Mouse (Mus musculus): ENCODE results near the gene Ism1. TPM values are rescaled to one million over a fixed set of nuclear protein-coding genes. Genes with fewer than 3 reads are reported as not detected.

The Ism1 gene
- polyA plus RNA-seq, 2 experiments: 11.3 to 12.8 TPM

- peaks cover 15% of the 10 kb centered on the region for H3K4me1 ChIP-seq (ENCODE audit: control insufficient read depth, insufficient read depth, low read length)
- H3K4me3 ChIP-seq (replicated peaks; ENCODE audit: low read length): peak overlapping the region; percentile 96
- WGBS: under 1% methylated on average over 50 of the region's 52 CpGs
- H3K27ac ChIP-seq (replicated peaks; ENCODE audit: low read depth, low read length): peak overlapping the region; percentile 90
- H3K9me3 ChIP-seq (ENCODE audit: control insufficient read depth, low read length): no peaks in the 10 kb centered on the region
- H3K9ac ChIP-seq (ENCODE audit: low read depth, low read length, severe bottlenecking): peak overlapping the region; percentile 90
- TF ChIP-seq POLR2A (IDR thresholded peaks at IDR 0.05; ENCODE audit: borderline replicate concordance, extremely low read depth, insufficient read depth, insufficient read length): peak; percentile 88; the same call in 1 of the 2 replicates
- peak overlapping the region; percentile 97 for H3K4me2 ChIP-seq (replicated peaks; ENCODE audit: low read depth, low read length, severe bottlenecking)
- peak; percentile 58 for ATAC-seq (ENCODE audit: low FRiP score, low read depth)
- H3K27me3 ChIP-seq (ENCODE audit: control insufficient read depth, insufficient read depth, low read length): no peaks in the 10 kb centered on the region
- H3K36me3 ChIP-seq (ENCODE audit: control insufficient read depth, insufficient read depth, low read length): no peaks in the 10 kb centered on the region
- peak; percentile 73 for DNase-seq (ENCODE audit: low spot score)
Observed at GRCm38 (mm10) chr2:139677065-139677762, 764 bp upstream of the Ism1 start.

DNA sequence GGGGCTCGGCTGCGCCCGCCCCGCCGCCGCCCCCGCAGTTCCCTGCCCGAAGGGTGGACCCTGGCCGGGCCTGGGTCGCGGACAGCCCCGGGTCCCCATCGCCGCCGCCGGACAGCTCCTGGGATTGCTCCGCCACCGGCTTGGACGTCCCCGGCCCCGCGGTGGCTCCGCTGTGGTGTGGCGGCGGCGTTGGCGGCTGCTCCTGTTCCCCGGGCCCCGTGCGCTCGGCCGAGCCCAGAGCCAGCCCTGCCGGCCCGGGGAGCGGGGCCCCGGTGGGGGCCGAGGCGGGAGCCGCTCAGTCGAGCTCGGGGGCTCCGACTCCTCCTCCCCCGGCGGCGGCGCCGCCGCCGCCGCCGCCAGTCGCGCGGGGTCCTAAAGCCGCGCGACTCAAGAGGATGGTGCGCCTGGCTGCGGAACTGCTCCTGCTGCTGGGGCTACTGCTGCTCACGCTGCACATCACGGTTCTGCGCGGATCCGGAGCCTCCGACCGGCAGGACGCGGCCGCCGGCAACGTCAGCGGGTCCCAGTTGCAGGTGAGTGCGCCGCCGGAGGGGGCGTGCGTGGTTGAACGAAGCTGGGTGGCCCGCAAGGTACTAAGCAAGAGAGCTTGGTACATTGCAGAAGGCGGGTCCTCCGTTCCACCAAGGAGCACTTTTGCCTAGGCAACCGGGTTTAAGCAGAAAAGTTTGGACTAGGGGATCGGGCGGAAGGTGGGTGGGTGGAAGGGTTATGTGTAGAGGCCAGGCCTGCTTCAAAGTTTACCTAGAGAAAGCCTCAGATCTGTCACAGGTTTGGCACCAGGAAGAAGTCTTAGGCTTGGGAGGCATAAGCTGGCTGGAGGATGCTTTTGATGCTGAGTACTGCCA is 530 bp downstream of the Ism1 start:
- Histone ChIP-seq H3K27ac (replicated peaks; ENCODE audit: low read depth, low read length) (peak overlapping the region; percentile 90), H3K9ac (ENCODE audit: low read depth, low read length, severe bottlenecking) (peak overlapping the region; percentile 90), H3K36me3 (ENCODE audit: control insufficient read depth, insufficient read depth, low read length) (no peaks in the 10 kb centered on the region), H3K27me3 (ENCODE audit: control insufficient read depth, insufficient read depth, low read length) (no peaks in the 10 kb centered on the region), H3K4me2 (replicated peaks; ENCODE audit: low read depth, low read length, severe bottlenecking) (peak overlapping the region; percentile 97), H3K9me3 (ENCODE audit: control insufficient read depth, low read length) (no peaks in the 10 kb centered on the region), H3K4me1 (ENCODE audit: control insufficient read depth, insufficient read depth, low read length) (peaks cover 15% of the 10 kb centered on the region), H3K4me3 (replicated peaks; ENCODE audit: low read length) (peak overlapping the region; percentile 96)
- ATAC-seq (ENCODE audit: low FRiP score, low read depth) (peak; percentile 85), DNase-seq (ENCODE audit: low spot score) (peak; percentile 78)
- under 1% methylated on average over 57 of the region's 84 CpGs for WGBS
- TF ChIP-seq POLR2A (IDR thresholded peaks at IDR 0.05; ENCODE audit: borderline replicate concordance, extremely low read depth, insufficient read depth, insufficient read length): no peak

DNA sequence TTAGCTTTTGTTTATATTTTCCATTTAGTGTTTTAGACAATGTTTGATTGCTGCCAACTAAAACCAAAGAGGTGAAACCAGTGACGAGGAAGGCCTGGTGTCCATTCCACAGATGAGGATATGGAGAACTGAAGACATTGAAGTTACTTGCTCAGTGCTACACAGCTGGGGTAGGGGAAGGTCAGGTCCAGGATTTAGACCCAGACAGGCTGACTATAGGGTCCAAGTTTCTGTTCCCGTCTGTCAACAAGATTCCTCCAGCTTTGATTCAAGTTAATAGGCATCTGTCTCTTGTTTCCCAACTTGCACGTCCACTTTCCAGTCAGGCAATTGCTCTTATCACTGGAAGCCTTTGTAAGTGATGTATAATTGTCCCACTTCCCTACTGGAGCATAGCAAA is 4.6 kb downstream of the Ism1 start:
- H3K27ac ChIP-seq (replicated peaks; ENCODE audit: low read depth, low read length): no peak overlapping the region
- H3K4me3 ChIP-seq (replicated peaks; ENCODE audit: low read length): no peak overlapping the region
- no peaks in the 10 kb centered on the region for H3K9me3 ChIP-seq (ENCODE audit: control insufficient read depth, low read length)
- H3K4me2 ChIP-seq (replicated peaks; ENCODE audit: low read depth, low read length, severe bottlenecking): no peak overlapping the region
- H3K27me3 ChIP-seq (ENCODE audit: control insufficient read depth, insufficient read depth, low read length): no peaks in the 10 kb centered on the region
- no peak for TF ChIP-seq POLR2A (IDR thresholded peaks at IDR 0.05; ENCODE audit: borderline replicate concordance, extremely low read depth, insufficient read depth, insufficient read length)
- 47% methylated on average over 3 of the region's 3 CpGs for WGBS
- no peaks in the 10 kb centered on the region for H3K36me3 ChIP-seq (ENCODE audit: control insufficient read depth, insufficient read depth, low read length)
- no peak overlapping the region for H3K9ac ChIP-seq (ENCODE audit: low read depth, low read length, severe bottlenecking)
- DNase-seq (ENCODE audit: low spot score) (no peak), ATAC-seq (ENCODE audit: low FRiP score, low read depth) (no peak)
- H3K4me1 ChIP-seq (ENCODE audit: control insufficient read depth, insufficient read depth, low read length): peaks cover 8% of the 10 kb centered on the region

DNA sequence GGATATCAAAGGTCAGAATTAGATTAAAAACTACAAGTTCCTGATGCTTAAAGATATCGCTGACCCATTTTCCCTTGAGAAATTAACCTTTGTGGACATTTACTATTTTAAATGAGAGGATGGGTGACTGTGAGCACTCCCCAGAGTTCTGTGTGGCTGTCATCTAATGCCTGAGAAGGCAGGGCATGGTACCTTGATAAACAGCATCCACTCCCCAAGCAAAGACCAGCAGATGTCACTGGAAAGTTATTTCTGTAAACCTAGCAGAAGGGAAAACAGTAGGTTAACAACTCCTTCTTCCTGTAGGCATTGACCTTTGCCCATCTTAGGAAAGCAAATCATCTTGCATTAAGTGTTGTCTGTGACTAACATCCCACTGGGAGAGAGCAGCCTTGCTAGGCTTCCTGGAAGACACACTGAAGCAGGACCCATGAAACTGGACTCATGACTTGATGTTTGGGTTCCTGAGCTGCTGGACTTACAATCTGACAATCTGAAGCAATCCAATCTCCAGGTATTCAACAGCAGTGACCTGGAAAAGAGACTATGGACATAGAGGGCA is 11.5 kb downstream of the Ism1 start:
- no peak for TF ChIP-seq POLR2A (IDR thresholded peaks at IDR 0.05; ENCODE audit: borderline replicate concordance, extremely low read depth, insufficient read depth, insufficient read length)
- Histone ChIP-seq H3K36me3 (ENCODE audit: control insufficient read depth, insufficient read depth, low read length) (no peaks in the 10 kb centered on the region), H3K27ac (replicated peaks; ENCODE audit: low read depth, low read length) (no peak overlapping the region), H3K4me2 (replicated peaks; ENCODE audit: low read depth, low read length, severe bottlenecking) (no peak overlapping the region), H3K9ac (ENCODE audit: low read depth, low read length, severe bottlenecking) (no peak overlapping the region), H3K4me1 (ENCODE audit: control insufficient read depth, insufficient read depth, low read length) (no peaks in the 10 kb centered on the region), H3K4me3 (replicated peaks; ENCODE audit: low read length) (no peak overlapping the region), H3K27me3 (ENCODE audit: control insufficient read depth, insufficient read depth, low read length) (no peaks in the 10 kb centered on the region), H3K9me3 (ENCODE audit: control insufficient read depth, low read length) (no peaks in the 10 kb centered on the region)
- DNase-seq (ENCODE audit: low spot score) (no peak), ATAC-seq (ENCODE audit: low FRiP score, low read depth) (no peak)
- 98% methylated on average over 1 of the region's 1 CpGs for WGBS

DNA sequence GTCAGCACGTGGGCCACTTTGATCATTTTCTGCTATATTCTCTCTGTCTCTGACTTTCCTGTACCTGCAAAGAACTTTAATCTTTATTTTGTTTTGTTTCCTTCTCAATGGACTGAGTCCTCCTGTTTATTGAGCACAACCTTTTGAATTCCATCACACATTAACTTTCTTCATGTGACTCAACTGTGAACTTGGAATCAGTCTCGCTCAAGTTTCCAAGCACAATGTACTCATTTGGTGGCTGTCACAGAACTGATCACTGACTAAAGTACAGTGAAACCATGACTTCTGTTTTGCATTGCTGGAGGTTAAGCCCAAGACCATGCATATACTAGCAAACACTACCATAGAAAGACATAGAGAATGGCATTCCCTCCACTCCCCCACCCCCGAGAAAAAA is 15.5 kb downstream of the Ism1 start:
- Histone ChIP-seq H3K27ac (replicated peaks; ENCODE audit: low read depth, low read length) (no peak overlapping the region), H3K36me3 (ENCODE audit: control insufficient read depth, insufficient read depth, low read length) (no peaks in the 10 kb centered on the region), H3K27me3 (ENCODE audit: control insufficient read depth, insufficient read depth, low read length) (no peaks in the 10 kb centered on the region), H3K4me2 (replicated peaks; ENCODE audit: low read depth, low read length, severe bottlenecking) (no peak overlapping the region), H3K9ac (ENCODE audit: low read depth, low read length, severe bottlenecking) (no peak overlapping the region), H3K4me3 (replicated peaks; ENCODE audit: low read length) (no peak overlapping the region), H3K4me1 (ENCODE audit: control insufficient read depth, insufficient read depth, low read length) (no peaks in the 10 kb centered on the region), H3K9me3 (ENCODE audit: control insufficient read depth, low read length) (no peaks in the 10 kb centered on the region)
- DNase-seq (ENCODE audit: low spot score) (no peak), ATAC-seq (ENCODE audit: low FRiP score, low read depth) (no peak)
- WGBS: 94% methylated on average over 3 of the region's 3 CpGs
- TF ChIP-seq POLR2A (IDR thresholded peaks at IDR 0.05; ENCODE audit: borderline replicate concordance, extremely low read depth, insufficient read depth, insufficient read length): no peak

Data from limb, embryonic 14.5 days (tissue).